Mouse (Mus musculus): Measurements from ENCODE around the gene Gm20489. TPM values are rescaled to one million over a fixed set of nuclear protein-coding genes. Genes with fewer than 3 reads are reported as not detected.

Gm20489 gene
- polyA plus RNA-seq, 1 experiment = not detected

DNA sequence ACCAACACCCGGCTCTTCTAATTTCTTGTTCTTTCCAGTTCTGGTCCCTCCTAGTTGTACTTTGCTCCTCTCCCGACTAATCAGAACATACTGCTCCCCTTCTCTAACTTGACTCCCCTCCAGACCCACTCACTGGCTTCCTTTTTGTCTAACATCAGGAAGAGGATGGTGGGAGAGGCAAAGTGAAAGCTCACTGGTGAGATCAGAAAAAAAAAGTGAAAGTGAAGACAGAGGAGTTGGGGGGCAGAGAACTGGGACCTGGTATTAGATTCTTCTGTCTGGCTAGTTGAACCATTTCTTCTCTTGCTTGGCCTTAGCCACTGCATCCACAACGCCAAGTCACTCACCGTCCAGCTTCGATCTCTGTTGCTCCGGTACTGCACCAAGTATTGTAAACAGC, 2.2 kb downstream of the Gm20489 start:
- no peak for DNase-seq (ENCODE audit: extremely low spot score in 1 of 2, low spot score in 1 of 2)

DNA sequence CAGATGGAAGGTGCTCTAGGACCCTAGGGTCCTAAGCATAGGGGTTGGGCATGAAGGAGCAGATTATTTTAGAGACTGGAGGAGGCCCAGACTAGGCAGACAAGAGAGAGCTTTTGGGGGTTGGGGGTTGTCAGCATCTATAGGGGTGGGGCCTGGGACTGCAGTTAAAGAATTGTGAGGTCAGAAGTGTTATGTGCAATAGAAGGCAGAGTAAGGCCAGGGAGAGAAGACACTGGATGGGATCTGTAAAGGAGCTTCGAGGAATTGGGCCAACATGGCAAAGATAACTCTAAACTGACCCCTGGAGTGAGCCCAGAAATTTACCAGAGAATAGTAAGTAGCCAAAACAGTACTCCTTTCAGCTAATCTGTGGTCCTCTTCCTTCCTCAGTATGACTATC, 4.9 kb downstream of the Gm20489 start, which contains the start of gene Gm614:
Gm614 (minus strand) TSS at position 101 of the 400 bp plus-strand sequence.
- DNase-seq (ENCODE audit: extremely low spot score in 1 of 2, low spot score in 1 of 2) = no peak

DNA sequence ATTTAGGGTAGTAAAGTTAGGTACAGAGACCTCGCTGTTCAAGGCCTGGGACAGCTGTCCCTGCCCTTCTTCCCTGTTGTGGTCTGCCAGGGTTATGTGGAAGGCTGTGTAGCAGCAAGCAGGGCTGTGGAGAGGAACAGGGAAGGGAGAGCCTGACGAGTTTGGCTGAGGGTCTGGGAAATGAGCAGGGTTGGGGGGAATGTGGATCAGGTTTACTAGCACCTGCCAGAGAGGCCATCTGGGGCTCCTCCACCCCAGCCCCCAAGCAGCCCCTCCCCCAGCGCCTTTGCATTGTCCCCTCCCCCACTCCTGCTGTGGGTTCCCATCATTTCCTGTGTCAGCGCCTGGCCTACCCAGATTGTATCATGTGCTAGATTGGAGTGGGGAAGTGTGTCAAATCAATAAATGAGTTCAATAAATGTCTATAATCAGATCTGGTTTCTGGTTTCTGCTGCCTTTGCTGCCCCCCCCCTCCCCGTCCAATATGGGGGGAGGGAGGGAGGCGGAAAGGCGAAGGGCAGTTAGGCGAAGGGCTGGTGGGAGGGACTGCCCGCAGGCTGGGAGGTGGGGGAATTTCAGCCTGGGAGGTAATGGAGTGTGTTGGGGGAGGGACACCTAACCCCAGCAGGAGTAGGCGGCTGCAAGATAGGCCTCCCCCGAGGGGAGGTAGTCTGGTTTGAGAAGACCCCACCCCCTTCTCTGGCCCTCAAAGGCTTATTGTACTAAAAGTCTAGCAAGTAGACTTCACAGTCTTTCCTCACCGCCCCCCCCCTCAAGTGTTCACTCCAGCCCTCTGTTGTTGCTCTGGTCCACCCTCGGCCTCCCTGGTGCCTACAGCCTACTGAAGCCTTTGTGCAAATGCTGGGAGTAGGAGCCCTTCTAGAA, 8.1 kb downstream of the Gm20489 start:
- DNase-seq (ENCODE audit: extremely low spot score in 1 of 2, low spot score in 1 of 2) = no peak

DNA sequence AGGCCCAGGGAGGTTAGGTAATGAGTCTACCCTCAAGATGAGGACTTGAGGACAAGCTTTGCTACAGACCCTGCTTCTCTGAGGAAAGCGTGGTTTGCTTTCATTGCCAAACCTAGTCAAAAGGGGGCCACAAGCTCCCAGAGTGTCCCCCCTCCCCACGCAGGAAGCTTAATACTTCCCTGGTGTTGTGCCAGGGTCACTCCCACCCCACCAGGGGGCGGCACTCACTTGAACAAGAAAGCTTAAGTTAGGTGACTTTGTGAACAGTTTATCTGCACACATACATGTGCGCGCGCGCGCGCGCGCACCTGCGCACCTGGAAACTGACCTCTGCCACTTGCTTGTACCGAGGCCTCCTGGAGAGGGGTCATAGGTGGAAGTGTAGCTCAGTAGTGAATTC, 12.2 kb downstream of the Gm20489 start:
- peak in 1 of 2 experiments; percentile 4 for DNase-seq (ENCODE audit: extremely low spot score in 1 of 2, low spot score in 1 of 2)

DNA sequence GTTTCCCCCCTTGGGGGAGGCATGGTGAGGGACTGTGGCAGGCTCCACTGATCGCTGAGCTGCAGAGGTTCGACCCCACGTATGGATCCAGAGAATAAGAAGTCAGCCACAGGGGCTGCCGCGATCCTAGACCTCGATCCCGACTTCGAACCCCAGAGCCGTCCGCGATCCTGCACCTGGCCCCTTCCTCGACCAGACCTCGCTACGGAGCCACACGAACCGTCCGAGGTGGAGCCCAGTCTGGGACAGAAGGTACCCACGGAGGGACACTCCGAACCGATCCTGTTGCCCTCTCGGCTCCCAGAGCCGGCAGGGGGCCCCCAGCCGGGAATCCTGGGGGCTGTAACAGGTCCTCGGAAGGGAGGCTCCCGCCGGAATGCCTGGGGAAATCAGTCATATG, 14.1 kb downstream of the Gm20489 start:
- DNase-seq (ENCODE audit: extremely low spot score in 1 of 2, low spot score in 1 of 2) = no peak

DNA sequence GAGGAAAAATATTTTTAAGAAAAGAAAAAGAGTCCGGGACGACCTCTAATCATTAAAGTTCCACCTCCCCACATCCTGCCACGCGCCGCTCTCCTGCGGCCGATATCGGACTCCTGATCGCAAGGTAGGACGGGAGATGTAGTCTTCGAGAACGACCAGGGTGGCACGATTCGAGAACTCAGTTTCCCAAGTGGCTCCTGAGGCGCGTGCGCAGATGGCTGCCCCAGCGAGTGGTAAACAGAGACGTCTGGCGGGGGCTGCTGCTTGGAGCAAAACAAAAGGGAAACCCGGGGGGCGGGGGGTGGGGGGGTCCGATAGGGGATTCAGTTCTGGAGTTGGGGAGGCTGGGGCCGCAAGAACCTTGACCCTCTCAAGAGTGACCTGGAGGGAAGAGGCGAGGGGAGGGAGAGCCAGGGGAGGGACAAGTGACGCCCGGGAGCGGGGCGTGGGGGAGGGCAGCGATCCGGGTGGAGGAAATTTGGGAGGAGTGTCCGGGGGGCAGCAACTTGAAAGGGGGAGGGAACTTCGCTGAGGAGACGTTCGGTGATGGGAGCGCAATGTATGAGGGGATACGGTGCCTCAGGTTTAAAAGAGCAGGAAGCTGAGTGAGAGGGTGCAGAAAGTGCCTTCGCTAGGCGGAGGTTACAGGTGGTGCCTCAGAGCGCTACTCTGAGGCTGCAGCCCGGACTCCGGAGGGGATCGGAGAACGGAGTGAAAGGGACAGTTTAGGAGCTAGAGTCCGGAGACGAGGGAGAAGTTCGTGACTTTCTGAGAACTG, 14.7 kb downstream of the Gm20489 start, which contains the start of gene Foxo4:
Foxo4 (plus strand) TSS at position 577 of the 778 bp plus-strand sequence.
- DNase-seq (ENCODE audit: extremely low spot score in 1 of 2, low spot score in 1 of 2) = peak; percentile 76 to 90

DNA sequence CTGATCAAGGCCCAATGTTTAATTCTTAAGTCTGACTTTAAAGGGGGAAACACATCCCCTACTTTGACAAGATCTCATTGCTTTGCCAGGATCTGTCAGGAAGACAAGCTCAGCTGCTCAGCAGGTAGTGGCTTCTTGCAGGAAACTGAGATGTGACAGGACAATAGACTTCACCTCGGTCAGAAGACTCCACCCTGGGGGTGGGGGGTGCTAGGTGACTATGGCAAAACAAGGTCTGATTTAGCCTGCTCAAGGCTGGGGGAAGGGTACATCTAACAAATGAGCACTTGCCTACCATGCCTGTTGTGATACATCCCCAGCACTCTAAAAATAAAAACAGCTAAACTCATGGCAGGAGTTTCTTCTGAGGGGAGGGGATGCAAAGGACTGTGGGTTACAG, 23.8 kb downstream of the Gm20489 start:
- no peak for DNase-seq (ENCODE audit: extremely low spot score in 1 of 2, low spot score in 1 of 2)

DNA sequence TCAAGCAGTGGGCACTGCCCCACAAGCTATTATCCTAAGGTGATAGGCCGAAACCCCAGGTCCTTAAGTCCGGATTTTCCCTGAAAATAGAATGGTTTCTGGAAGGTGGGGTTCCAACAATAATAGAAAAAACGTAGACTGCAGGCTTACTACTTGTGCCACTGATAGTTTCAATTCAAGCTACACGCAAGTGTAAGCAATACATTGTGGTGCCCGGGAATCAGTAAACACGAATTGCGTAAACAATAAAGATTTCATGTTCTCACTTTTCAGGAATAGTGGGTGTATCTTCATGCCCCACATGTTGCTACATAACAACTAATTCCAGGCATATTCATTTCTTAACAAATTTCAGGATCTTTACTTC, 46.0 kb downstream of the Gm20489 start:
- no peak for DNase-seq (ENCODE audit: extremely low spot score in 1 of 2, low spot score in 1 of 2)

DNA sequence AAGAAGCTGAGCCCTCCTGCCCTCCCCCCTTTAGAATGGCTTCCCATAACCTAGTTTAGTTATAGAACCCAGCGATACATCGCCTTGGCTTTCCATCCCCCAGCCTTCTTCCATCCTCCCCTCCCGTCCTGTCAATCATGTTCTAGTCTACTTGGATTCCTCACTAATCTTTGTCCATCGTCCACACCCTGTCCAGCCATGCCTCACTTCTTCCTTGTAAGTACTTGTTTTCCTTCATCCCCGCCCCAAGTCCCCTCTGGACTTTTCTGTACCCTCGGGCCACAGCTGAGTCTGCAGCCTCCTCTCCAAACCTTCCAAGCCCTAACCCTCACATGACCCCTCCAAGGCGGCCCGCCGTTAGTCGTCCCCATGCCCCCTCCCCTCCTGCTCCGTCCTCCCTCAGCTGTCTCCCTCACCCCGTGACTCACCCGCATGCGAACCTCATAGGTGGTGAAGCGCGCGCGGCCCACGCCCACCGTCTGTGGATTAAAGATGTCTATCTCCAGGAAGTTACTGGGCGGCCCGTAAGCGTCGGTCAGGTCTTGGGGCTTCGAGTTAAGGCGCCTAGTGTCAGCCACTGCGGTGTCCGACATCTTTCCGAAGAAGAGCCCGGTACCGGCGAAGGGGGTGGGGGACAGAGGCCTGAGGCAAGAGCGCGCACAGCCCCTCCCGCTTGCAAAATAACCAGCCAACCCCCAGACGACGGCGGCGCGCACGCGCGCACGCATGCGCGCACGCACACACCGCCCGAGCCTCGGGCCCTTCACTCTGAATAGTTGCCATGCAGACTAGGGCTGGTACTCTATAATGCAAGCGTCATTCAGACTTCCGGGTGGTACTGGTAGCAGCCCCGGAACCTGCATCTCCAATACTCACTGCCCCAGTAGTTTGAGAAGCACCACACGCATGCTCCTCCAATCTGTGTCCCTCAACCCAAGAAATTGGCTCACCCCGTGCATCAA, 46.7 kb downstream of the Gm20489 start, which contains the start of gene Snx12:
Snx12 (minus strand) TSS at position 730 of the 962 bp plus-strand sequence.
- peak; percentile 87 to 92 for DNase-seq (ENCODE audit: extremely low spot score in 1 of 2, low spot score in 1 of 2)

Other genes starting within 250 kb of the Gm20489 start
- gene Tex11, start 209.4 kb downstream of the Gm20489 start, polyA plus RNA-seq (2012; rRNA removed) = 0.06 and 0.10 TPM in 2 replicates
- gene Slc7a3, start 183.0 kb downstream of the Gm20489 start, polyA plus RNA-seq (2012; rRNA removed) = 6.4 and 8.1 TPM in 2 replicates
- gene Snx12, start 46.5 kb downstream of the Gm20489 start, polyA plus RNA-seq (2012; rRNA removed) = 33.4 and 33.6 TPM in 2 replicates
- gene Foxo4, start 14.5 kb downstream of the Gm20489 start, polyA plus RNA-seq (2012; rRNA removed) = 11.5 and 12.2 TPM in 2 replicates
- not detected in 2 replicates for gene Gm614, start 5.0 kb downstream of the Gm20489 start, polyA plus RNA-seq (2012; rRNA removed)
- gene Il2rg, start 768 bp downstream of the Gm20489 start, polyA plus RNA-seq (2012; rRNA removed) = 3.8 and 4.3 TPM in 2 replicates
- gene Med12, start 5.0 kb upstream of the Gm20489 start, polyA plus RNA-seq (2012; rRNA removed) = 38.8 and 48.1 TPM in 2 replicates
- gene Nlgn3, start 30.1 kb upstream of the Gm20489 start, polyA plus RNA-seq (2012; rRNA removed) = 51.7 and 58.2 TPM in 2 replicates
- 15.3 and 17.3 TPM in 2 replicates for gene Gjb1, start 107.4 kb upstream of the Gm20489 start, polyA plus RNA-seq (2012; rRNA removed)
- 182 and 236 TPM in 2 replicates for gene Zmym3, start 151.8 kb upstream of the Gm20489 start, polyA plus RNA-seq (2012; rRNA removed)
- 157 and 159 TPM in 2 replicates for gene Nono, start 160.3 kb upstream of the Gm20489 start, polyA plus RNA-seq (2012; rRNA removed)
- gene Itgb1bp2, start 180.1 kb upstream of the Gm20489 start, polyA plus RNA-seq (2012; rRNA removed) = 1.7 and 2.0 TPM in 2 replicates